Mouse (Mus musculus) gastrocnemius, postnatal 25 days (tissue): ENCODE measurements around the gene C7. TPM values are rescaled to one million over a fixed set of nuclear protein-coding genes. Genes with fewer than 3 reads are reported as not detected.
A peak's percentile ranks its signal among the peaks of the same experiment; 100 is the strongest.
"Not testable (repeated sequence)": the region's sequence is repeated elsewhere in the genome, so short reads cannot be mapped to it uniquely, and the experiment has no call there.

ENCODE experiments used
- DNase-seq: peaks from one replicate; pipeline ENCODE4 v3.0.0; 2022
- long read RNA-seq, 2 experiments: library from polyadenylated mRNA; stranded (forward); transcript quantifications; one replicate each; pipeline ENCODE4 v2.0.0; 2021
- total RNA-seq, 2 experiments: library from RNA; stranded (reverse); gene quantifications; 1 replicate in 1 of 2; 2 replicates in 1 of 2; pipeline ENCODE4 v1.2.3; 2021

C7 gene
- total RNA-seq = 1 to 10 TPM; 1.4 to 1.8 TPM
- long read RNA-seq, experiment 1, partial matches to known transcripts = 1 of 2 reads
- long read RNA-seq, experiment 1, other reads (novel, unspliced or antisense) = 1 of 2 reads
- long read RNA-seq, experiment 2, partial matches to known transcripts = 0 of 3 reads
- long read RNA-seq, experiment 2, other reads (novel, unspliced or antisense) = 2 of 3 reads

- DNase-seq = peak; percentile 7
These were observed at the start of gene C7 for GRCm38 (mm10) chr15:5063635-5064034. Gene C7, minus strand, starts transcription at chr15:5063740.

GRCm38 (mm10) chr15:5112651-5113050, 49.1 kb upstream of the C7 start:
- DNase-seq = no peak

- no peak for DNase-seq
These were observed 45.1 kb upstream of the C7 start for GRCm38 (mm10) chr15:5108655-5109040.

- no peak for DNase-seq
These were observed 44.4 kb upstream of the C7 start, which contains the start of gene Card6 for GRCm38 (mm10) chr15:5107686-5108654. Gene Card6, minus strand, starts transcription at chr15:5108539.

- DNase-seq = no peak
These were observed 42.8 kb upstream of the C7 start for GRCm38 (mm10) chr15:5106293-5106692.

GRCm38 (mm10) chr15:5105891-5106290, 42.4 kb upstream of the C7 start:
- DNase-seq = no peak

GRCm38 (mm10) chr15:5102312-5102711, 38.8 kb upstream of the C7 start:
- DNase-seq = no peak

GRCm38 (mm10) chr15:5097376-5097775, 33.8 kb upstream of the C7 start:
- no peak for DNase-seq

- DNase-seq = no peak
These were observed 32.2 kb upstream of the C7 start for GRCm38 (mm10) chr15:5095534-5096301.

- DNase-seq = no peak
These were observed 26.6 kb upstream of the C7 start for GRCm38 (mm10) chr15:5090131-5090530.

GRCm38 (mm10) chr15:5088850-5089608, 25.5 kb upstream of the C7 start:
- no peak for DNase-seq

- no peak for DNase-seq
These were observed 22.6 kb upstream of the C7 start for GRCm38 (mm10) chr15:5086162-5086561.

- no peak for DNase-seq
These were observed 17.7 kb upstream of the C7 start for GRCm38 (mm10) chr15:5081235-5081634.

- peak; percentile 19 for DNase-seq
These were observed 5.4 kb upstream of the C7 start for GRCm38 (mm10) chr15:5068801-5069518.

- DNase-seq = no peak
These were observed 17.8 kb downstream of the C7 start for GRCm38 (mm10) chr15:5045560-5046284.

GRCm38 (mm10) chr15:5029256-5029655, 34.3 kb downstream of the C7 start:
- no peak for DNase-seq

- not testable (repeated sequence) for DNase-seq
These were observed 39.9 kb downstream of the C7 start for GRCm38 (mm10) chr15:5023479-5024265.

GRCm38 (mm10) chr15:5009644-5010107, 53.9 kb downstream of the C7 start:
- no peak for DNase-seq

- no peak for DNase-seq
These were observed 59.9 kb downstream of the C7 start for GRCm38 (mm10) chr15:5003503-5004196.
